Mouse (Mus musculus) lung, adult 18-20 months (tissue): ENCODE measurements around the gene Ncam1.
A peak's percentile ranks its signal among the peaks of the same experiment; 100 is the strongest.

Experiments
- DNase-seq, 2 experiments: peaks; one replicate each; pipeline ENCODE4 v3.0.0; 2022; ENCODE audit warnings: mixed read lengths in 2 of 2

Gene Ncam1

DNA sequence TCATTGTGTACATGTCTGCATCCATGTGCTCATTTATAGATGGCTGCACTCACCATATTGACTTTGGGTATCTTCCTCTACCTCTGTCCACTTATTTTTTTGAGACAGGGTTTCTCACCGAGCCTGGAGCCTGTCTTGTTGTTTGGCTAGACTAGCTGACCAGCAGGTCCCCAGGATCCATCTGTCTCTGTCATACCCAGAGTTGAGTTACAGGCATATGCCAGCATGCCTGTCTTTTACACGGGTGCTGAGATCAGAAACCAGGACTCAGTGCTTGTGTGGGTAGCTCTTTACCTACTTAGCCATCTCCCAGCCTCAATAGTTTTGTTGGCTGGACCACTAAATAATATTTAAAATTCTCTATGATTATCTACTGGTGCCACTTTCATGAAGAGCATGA lies 180.5 kb downstream of the Ncam1 start:
- no peak for DNase-seq

DNA sequence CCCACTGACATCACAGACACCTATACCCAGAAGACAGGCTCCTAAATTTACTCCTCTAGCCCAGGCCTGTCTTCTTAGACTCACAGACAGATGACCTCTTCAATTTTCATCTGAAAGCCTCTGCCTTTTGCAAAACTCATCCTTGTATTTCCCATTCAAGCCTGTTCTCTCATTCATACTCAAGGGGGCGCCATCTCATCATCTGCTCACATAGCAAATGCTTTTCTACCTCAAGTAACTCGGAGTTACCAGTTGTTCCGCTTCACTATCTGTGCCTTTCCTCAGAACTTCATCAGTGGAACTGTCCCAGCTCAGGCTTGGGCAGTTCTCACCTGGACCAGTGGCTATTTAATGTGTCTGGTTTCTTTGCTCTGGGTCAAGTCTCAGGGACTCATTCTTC lies 181.5 kb downstream of the Ncam1 start:
- peak in 1 of 2 experiments; percentile 5 for DNase-seq

DNA sequence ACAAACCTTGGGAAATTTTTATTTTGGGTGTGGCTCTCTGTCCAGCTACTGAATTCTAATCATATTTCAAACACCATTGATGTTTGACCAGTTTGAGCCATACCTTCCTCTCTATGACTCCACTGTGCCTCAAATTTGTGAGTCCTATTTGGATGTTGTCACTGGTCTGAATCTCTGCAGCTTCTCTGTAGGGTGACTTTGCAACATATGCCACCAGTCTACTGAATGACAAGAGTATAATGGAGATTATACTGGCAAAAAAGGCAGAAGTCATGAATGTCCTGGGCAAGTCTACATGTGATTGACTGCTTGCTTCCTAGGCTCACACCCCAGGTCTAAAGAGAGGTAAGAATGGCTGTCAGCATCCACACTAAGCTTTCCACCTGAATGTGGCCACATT lies 186.3 kb downstream of the Ncam1 start:
- DNase-seq: no peak

DNA sequence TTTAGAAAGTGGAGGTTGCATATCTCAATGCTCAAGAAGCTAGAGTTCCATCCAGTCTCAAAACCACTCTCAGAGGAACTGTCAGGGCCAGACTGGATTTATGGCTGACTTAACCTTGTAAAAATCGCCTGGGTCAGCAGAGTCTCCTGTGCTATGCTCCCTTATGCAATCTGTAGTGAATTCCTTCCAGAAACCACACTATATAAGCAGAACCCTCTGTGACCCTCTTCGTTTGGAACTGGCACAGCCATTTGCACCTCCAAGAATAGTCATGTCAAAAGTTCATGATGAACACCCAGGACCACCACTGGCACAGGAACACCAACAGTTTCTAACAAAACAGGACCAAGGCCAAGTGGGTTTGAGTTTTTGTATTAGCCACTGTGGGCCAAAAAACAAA lies 190.5 kb downstream of the Ncam1 start:
- no peak for DNase-seq

DNA sequence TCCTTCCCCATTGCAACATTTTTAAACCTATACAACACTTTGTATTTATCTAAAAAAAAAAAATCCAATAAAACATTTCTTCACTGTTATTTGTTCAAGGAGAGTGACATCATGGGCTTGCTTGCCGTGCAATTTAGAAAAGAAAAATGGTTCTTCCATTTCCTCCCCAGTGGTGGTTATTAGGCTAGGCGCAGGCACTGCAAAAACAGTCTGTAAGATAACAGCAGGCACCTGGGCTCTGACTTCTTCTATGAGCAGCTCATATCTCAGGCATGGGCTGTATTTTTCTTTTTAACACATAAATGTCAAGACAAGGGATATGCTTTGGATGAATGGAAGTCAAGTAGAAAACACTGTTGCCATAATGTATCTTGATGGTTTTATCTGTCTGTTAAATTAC lies 192.0 kb downstream of the Ncam1 start:
- no peak for DNase-seq

DNA sequence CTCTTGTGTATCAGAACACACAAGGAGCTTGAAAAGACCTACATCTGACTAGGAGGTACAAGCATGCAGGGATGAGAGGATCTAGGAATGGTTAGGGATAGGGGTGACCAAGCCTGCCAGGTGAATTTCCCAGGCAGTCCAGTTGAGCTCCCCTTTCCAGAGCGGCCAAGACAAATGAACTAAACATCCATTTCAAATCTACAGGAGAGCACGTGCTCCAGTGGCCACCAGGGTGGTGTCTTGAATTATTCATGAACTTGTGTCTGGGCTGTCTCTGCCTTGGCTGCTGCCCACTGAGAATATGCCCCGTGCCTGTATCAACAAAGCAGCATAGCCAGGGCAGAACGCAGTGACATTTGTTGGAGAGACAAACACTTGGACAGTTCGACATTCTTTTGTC lies 192.4 kb downstream of the Ncam1 start:
- no peak for DNase-seq

DNA sequence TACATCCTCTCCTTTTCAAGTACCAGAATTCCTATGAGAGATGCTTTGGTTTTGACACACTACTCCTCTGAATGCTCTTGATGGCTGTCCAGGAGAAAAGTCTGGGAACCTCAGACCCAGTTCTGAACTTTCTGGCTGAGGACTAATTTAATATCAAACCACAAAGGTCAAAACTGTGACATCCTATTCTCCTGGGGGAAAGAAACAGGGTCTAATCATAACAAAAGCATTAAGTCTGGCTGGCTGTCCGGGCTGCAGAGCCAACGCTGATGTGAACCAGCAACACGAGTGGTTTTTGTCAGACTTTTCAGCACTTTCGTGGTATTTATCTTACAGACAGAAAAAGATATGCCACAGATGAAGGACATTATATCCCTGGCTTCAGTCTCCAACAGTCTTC lies 192.9 kb downstream of the Ncam1 start:
- peak in 1 of 2 experiments; percentile 0 for DNase-seq

DNA sequence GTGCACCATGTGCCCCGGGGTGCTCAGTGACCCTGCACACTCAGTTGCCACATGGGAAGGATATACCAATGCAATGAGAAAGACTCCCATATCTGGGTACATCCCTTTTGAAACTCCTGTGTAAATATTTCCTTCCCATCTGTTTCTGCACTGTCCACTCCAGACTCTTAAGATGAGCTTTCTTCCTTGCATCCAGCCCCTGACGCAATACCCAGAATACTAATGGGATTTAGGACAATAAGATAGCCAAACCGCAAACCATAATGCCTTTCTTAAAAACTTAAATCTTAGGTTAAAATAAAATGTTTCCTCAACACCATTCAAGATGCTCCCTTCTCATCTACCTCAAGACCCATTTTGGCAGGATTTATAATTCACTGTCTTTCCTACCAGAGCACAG lies 193.4 kb downstream of the Ncam1 start:
- no peak for DNase-seq

DNA sequence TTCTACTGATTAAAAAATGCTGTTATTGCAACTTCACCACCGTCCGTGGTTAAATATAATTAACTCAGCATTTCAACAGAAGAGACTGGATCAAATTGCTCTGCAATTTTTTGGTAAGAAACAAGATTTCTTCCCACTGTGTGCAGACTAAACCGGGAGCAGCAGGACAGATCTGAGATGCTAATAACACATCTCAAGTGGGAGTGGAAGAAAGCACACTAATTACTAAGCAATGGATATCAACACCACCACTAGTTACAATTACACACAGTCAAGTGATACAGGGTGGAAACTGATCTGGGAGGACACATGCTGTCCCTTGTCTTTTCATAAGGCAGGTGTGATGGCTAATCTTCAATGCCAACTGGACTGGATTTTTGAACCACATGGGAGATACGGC lies 197.5 kb downstream of the Ncam1 start:
- DNase-seq: no peak

DNA sequence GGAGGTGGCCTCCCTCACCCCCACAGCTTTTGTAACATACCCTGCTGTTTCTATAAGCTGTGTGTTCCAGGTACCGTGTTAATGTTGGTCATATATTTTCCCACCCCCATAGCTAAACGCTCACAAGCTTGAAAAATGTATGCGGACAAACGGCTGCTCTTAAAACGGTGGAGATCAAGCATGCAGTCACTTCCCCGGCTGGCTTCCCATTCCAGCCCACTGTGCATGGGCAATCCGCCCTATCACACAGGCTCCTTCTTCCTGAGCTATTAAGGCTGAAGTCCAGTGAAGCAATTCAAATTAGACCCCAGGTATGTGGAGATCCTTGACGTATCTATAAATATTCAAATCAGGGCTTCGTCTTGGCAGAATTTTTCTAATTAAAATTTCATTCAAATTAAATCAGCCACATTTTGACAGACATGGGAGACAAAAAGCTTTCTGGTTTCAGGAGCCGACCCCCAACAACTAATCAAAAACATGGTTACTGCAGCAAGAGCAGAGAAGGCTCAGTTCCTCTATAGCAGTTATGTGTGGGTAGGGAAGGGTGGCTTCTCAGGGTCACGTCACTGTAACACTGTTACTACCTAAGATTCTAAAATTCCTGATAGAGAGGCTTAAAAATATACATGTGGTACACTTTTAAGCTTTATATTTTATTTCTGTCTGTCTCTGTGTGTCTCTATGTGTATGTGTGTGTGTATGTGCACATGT lies 202.9 kb downstream of the Ncam1 start:
- DNase-seq: no peak

DNA sequence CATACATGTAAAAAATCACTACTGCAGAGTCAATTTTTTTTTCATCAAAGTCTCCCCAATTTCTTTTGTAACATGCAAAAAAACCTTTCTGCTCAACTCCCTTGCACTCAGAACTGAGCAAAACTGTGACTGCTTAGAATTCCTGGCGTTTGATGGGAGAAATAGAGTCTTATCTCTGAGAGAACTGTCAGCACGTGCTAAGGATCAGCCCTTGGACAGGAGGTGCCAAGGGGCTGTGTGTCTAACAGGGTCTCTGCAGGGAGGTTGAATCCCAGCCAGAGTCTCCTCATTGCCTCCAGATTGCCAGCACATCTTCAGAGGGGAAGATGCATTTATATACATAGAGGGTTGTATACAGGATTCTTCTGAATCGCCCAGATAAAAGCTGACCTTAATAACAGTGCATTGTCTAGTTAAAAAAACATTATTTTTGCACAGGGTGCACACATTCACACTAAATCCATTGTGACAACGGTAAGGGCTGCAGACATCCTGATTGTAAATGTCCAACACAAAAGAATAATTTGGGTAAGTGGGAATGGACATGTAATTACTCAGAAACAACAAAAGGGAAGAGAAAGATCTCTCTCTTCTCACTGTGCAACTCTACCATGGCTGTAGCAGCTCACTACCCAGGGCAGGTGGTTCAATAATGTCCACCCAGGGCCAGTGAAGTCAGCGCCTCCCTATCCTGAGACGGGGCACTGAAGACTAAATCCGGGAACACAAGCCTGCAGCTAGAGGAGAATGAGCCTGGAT lies 203.7 kb downstream of the Ncam1 start:
- DNase-seq: no peak

DNA sequence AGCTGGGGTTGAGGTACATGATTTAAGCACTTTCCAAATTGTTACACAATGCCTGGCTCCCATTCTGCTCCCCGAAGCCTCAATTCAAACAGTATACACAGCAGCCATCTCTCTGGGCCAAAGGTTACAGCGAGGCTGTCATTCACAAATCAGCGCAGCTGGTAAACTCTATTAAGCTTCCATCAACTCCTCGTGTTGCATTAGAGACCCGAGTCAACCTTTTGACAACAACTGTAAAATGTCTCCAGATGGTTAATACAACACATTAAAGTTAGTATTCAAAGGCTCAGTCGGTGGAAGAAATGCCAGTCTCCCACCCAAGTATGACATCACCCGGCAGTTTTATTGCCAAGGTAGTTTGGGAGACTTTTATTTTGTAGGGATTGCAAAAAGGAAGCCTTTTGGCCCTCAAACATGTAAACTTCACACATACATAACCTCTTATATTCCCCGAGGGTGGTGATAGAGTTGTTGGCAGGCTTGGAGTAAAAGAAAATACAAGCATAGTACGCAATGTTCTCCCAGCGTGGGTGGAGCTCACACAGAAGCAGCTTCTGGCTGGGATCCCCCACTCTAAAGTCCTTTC lies 204.7 kb downstream of the Ncam1 start:
- DNase-seq: peak in 1 of 2 experiments; percentile 6

DNA sequence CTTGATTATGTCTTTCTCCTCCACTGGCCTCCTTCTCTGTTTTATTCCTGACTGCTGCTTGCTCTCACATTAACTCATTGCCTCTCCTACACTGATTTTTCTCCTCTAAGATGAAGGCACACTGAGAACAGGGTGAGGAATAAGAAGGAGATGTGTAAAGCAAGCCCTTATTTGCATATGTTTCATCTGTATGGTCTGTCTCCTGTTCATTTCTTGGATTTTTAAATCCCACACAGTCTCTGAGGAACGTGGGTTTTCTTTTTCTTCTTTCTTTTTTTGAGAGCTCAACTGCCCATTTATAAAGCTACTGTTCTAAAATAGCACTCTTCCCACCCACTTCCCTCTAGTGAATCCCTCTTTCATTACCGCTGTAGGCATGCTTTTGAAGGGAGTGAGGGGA lies 206.7 kb downstream of the Ncam1 start:
- no peak for DNase-seq

DNA sequence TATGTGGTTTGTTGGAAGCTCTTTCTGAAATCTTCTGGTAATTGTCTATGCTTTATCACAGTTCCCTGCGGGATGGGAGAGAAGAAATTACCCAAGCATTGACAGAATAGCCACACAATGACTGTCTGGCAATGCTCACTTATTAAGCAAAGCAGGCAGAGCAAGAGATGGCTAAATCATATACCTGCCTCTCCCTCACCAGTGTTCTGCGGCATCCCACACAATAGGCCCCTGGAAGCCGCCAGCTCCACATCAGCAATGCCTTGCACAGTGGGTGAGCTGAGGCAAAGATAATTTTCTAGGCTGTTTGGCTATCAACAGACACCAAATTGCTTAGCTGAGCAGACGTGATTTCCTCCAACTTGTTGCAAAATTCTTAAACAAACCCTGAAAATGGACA lies 208.5 kb downstream of the Ncam1 start:
- no peak for DNase-seq

DNA sequence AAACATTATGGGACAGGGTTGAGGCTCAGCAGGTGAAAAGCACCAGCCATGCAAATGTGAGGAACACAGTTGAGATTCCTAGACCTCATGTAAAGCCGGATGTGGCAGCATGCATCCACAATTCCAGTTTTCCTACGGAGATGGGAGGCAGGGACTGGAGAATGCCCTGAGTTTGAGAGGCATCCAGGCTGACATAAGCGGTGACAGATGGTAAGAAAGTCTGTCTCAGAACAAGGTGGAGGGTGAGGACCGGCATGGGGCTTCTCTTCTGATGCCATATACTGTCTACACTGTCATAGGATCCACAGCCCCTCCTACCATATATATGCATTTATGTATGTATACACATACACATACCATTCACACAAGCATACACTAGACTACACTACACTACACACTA lies 221.6 kb downstream of the Ncam1 start:
- no peak for DNase-seq

DNA sequence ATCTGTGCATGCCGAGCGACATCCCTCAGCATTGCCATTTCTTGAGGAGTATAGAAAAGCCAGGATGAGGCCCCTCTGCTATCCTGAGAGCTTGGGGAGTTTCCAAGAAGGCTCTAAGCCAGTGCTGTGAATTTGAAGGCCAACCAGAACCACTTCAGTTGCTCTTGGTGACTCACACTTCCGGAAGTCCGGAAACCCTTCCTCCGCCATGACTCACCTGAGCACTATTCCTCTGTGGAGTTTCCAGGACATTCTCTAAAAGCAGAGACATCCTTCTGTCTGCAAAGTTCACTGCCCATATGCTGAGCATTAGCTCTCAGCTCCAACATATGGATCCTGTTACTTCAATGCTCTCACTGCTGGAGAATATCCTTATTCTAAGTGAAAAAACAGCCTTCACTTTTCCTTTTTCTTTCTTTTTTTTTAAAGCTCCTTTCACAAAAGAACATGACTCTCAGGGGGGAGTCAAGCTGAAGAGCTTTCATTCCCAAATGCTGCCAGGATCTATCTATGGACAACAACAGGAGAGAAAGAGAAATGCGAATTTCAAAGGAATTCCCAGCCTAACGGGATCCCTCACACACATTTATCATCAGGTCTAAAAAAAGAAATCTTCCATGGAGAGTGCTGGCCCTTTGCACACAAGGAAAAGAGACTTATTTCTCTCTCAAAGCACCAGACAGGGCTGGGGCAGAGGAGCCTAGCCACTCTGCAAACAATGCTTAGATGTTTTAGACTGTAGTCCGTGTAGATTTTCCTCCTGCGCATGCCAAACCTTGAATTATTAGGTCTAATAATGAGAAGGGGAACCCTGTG lies 226.8 kb downstream of the Ncam1 start:
- DNase-seq: no peak

DNA sequence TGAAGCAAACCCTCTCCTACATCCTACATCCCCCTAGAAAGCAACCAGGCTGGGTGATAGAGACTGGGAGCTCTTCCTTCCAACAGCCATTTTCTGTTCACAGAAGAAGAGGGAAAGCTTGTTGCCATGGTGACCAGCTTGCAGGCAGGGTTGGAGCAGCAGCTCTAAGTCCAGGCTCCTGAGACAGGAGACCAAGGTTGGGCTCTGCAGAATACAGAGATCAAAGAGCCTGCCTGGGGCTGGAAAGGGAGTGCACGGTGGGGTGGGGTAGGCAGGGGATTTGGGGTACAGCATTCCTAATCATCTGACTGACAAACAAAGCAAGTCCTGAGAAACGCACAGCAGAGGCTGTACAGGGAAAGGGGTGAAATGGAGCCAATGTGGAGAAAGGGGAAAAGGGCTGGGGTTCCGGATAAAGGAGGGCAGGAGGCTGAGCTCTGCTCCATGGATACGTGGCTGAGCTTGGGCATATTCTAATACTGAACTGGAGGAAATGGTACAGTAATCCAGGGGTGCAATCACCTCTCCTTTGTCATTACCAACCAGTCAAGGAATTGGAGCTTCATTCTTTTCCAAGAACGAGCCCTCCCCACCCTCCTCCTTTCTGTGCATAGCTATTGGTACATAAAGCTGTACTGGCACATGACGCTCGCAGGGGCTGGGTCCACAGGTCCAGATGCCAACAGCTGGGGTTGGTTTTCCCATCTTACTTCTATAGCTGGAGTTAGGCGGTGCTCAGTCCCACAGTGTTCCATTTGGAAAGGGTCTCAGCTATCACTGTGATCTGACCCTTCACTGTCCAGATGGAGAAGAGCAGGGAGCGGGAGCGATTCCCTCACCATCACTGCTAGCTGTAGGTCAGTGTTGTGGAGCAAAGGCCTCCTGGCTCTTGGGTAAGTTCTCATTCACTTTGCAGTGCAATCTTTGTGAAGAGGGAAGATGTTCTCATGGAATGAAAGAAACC lies 227.7 kb downstream of the Ncam1 start:
- no peak for DNase-seq

DNA sequence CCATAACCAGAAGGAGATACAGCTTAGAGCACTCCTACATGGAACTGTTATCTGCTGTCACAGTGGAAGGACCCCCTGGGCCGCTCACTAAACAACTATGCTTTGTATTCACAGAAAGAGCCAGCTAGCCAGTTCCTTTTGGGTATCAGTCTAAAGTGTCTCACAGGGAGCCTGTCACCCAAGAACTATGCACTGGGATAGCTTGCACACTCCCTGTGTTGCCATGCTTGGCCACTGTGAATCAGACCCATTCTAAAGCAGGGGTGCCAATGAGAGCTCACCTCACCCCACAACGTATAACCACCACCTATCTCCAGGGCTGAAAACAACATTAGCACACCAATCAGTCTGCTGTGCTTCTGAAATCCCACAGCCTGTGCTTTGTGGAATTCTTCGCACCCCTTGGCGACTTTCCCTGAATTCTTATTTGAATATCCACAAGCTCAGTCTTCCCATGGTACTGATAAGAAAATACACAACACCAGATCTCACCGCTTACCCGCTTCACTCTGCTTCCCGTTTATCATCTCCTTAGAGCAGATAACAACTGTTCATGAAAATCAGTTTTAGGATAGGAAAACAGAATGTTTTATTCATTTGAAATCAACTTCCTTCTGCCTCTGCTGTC lies 228.6 kb downstream of the Ncam1 start:
- no peak for DNase-seq

DNA sequence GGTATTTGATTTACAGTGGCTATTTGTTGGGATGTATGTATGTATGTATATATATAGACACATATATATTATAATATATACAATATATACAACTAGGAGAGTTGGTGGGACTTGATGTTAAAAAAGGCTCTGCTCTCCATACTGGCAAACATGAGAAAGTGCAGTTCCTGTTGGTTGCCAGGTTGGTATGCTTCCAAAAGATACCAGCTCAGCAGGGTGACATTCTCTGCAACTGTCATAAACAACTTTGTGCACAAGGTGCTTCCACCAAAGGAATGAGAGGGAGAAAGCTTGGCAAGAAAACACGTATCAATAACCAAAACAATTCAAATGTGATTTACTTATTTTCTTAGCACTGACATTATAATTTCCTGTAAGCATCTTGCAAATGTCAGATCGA lies 232.9 kb downstream of the Ncam1 start:
- DNase-seq: no peak

DNA sequence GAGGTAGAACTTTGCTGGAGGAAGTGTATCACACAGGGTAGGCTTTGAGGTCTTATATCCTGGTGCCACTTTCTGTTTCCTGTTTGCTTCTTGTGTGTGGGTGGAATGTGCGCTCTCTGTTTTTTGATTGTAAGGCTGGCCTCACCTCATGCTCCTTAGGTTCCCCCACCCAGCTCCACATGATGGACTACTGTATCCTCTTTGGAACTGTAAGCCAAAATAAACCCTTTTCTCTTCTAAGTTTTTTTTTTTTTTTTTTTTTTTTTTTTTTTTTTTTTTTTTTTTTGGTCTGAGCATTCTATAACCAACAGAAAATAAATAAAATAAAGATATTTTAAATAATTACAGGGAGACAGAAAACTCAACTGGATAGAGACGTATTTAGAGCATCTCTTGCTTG lies 239.8 kb downstream of the Ncam1 start:
- DNase-seq: no peak

DNA sequence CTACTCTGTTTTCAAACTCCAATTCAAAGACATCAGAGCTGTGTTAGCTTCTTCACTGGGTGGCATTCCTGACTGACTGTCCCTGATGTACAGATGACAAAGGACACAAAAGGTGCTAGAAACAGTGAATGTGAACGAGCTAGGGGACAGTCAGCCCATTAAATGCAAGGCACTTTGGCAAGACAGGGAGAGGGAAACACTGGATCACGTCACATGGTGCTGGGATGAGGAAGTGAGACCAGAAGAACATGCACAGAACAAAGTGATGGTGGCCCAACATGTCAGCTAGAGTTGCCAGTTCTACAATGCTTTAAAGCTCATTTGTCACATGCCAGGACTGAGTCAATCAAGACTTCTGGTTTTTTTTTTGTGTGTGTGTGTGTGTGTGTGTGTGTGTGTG lies 247.4 kb downstream of the Ncam1 start:
- no peak for DNase-seq

DNA sequence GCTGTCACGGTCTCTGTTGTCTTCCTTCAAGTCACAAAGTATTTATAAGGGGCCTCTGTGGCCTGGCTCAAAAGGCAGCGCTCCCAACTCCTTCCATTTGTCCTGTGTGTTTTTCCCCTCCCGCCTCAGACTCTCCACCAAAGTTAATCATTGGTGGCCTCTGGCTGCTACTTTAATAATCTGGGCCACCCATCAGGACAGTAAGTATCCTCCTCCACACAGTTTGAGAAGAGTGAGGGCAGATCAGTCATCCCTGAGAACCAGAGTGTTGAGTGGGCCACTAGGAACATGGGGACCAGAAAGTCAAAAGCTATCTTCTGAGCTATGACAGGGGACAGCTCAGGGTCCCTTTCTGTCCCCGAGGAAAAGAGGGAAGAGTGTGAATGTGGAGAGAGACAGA lies 256.1 kb downstream of the Ncam1 start:
- DNase-seq: no peak
